ENCODE assay signal across 20 mouse cellular contexts in the genomic region with DNA sequence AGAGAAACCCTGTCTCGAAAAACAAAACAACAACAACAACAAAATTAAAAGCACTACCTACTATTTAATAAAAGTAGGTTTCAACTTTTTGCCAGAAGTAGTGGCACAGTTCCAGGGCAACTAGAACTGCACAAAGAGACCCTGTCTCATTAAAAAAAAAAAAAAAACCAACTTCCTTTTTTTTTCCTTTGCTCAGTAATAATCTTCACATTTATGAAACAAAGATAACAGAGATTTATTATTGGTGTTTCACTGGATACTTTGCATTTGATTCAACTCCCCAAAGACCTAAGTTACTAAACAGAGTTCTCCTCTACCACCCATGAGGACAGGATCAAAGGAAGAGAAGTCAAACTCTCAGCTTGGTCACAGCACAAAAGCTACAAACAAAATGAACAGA. TPM values are rescaled to one million over a fixed set of nuclear protein-coding genes. Genes with fewer than 3 reads are reported as not detected.
DNase-seq lines count a peak whose midpoint lies in the region; ATAC-seq and TF ChIP-seq lines count a peak whose summit lies in the region.
"Had no signal": no experiment of that assay in that cellular context is flagged by ENCODE, and none has a peak within 500 bp of the region (broad histone marks: within the 10 kb centered on the region; RNA-seq: fewer than 3 reads in every experiment).

No protein-coding gene starts in this region.

- no peak for TF ChIP-seq RAD21 in CH12.LX (IDR thresholded peaks at IDR 0.05; ENCODE audit: low read depth, low read length)
- TF ChIP-seq RAD21 in MEL (IDR thresholded peaks at IDR 0.05; ENCODE audit: low read depth, low read length), result no peak

- H3K27me3 ChIP-seq in CH12.LX (replicated peaks), result no peaks in the 10 kb centered on the region
- H3K27me3 ChIP-seq in MEL (ENCODE audit: control insufficient read depth in 1 of 2, insufficient read depth in 2 of 2, low read length in 2 of 2), result no peaks in the 10 kb centered on the region
- H3K27me3 ChIP-seq in hindbrain, embryonic 12.5 days, result no peaks in the 10 kb centered on the region
- no peaks in the 10 kb centered on the region for H3K27me3 ChIP-seq in intestine, embryonic 16.5 days (replicated peaks; ENCODE audit: control insufficient read depth, insufficient read depth, low read length)
- H3K27me3 ChIP-seq: Patski had no signal

- peak; percentile 10 to 25 for DNase-seq in cerebellum, postnatal 10 days
- no peak for DNase-seq in CH12.LX (ENCODE audit: extremely low read depth)
- peak; percentile 48 for DNase-seq in MEL (ENCODE audit: low read depth, low spot score)
- DNase-seq: adrenal gland, adult 2 months; adrenal gland, adult 8-10 months; adrenal gland, postnatal 10 days; adrenal gland, postnatal 14 days; adrenal gland, postnatal 25 days; adrenal gland, postnatal 36 days; B cell, adult 2 months; cerebellum, adult 11 months; cerebellum, adult 2 months; cerebellum, adult 8-10 months had no signal

- peaks cover 4 to 18% of the 10 kb centered on the region in 2 experiments for H3K36me3 ChIP-seq in CH12.LX (replicated peaks in 1 of 2; ENCODE audit: control insufficient read depth in 1 of 2, insufficient read depth in 1 of 2, low read length in 1 of 2)
- peaks cover 0 to 21% of the 10 kb centered on the region in 2 experiments; a peak in 2 of 4 replicates for H3K36me3 ChIP-seq in MEL (ENCODE audit: control insufficient read depth in 1 of 2, insufficient read depth in 2 of 2, low read length in 2 of 2)
- no peaks in the 10 kb centered on the region for H3K36me3 ChIP-seq in hindbrain, embryonic 12.5 days
- no peaks in the 10 kb centered on the region for H3K36me3 ChIP-seq in intestine, embryonic 16.5 days (ENCODE audit: control insufficient read depth, insufficient read depth, low read length)

- in situ Hi-C loops in CH12.LX (cut with MboI; ENCODE audit: low pct_ligation_motif_present, low pct_unique_long_range_greater_than_20kb, low sequenced_read_pairs), result no loop called here

- dilution Hi-C loops in CH12.LX (cut with MboI; ENCODE audit: extremely low pct_ligation_motif_present, extremely low pct_unique_long_range_greater_than_20kb, low sequenced_read_pairs), result no loop called here

- ATAC-seq in cerebellum, adult (ENCODE audit: insufficient number of reproducible peaks, low FRiP score, low TSS enrichment), result no peak
- ATAC-seq in hindbrain, embryonic 12.5 days (ENCODE audit: low FRiP score), result no peak
- ATAC-seq in intestine, embryonic 16.5 days, result no peak
- ATAC-seq: activated CD4-positive, CD25-positive, alpha-beta regulatory T cell, adult 4 months; CD4-positive, CD25-positive, alpha-beta regulatory T cell, adult 4 months; Patski had no signal

- H3K79me2 ChIP-seq in CH12.LX (replicated peaks; ENCODE audit: control insufficient read depth, extremely low read depth, insufficient read depth, poor library complexity, severe bottlenecking) (peaks cover 52% of the 10 kb centered on the region), MEL (ENCODE audit: control insufficient read depth, insufficient read depth, low read length, poor library complexity) (peaks cover 26% of the 10 kb centered on the region)

- H3K9ac ChIP-seq in CH12.LX (ENCODE audit: insufficient read depth, low read depth) (no peak overlapping the region), MEL (ENCODE audit: control insufficient read depth, low read depth, low read length, poor library complexity, severe bottlenecking) (no peak overlapping the region)
- no peak overlapping the region for H3K9ac ChIP-seq in hindbrain, embryonic 12.5 days
- no peak overlapping the region for H3K9ac ChIP-seq in intestine, embryonic 16.5 days (ENCODE audit: low read depth, low read length)

- TF ChIP-seq POLR2A in CH12.LX (IDR thresholded peaks at IDR 0.05; ENCODE audit: low read depth, low read length), result no peak
- no peak for TF ChIP-seq POLR2A in MEL (IDR thresholded peaks at IDR 0.05; ENCODE audit: control insufficient read depth in 1 of 2, insufficient read depth in 1 of 2, low read depth in 1 of 2, low read length in 2 of 2, poor library complexity in 1 of 2)

- WGBS in hindbrain, embryonic 12.5 days, result 71% methylated on average over 1 of the region's 1 CpGs
- 90% methylated on average over 1 of the region's 1 CpGs for WGBS in intestine, embryonic 16.5 days

- H3K4me2 ChIP-seq in CH12.LX (ENCODE audit: insufficient read depth, low read depth, poor library complexity, severe bottlenecking), result no peak overlapping the region
- H3K4me2 ChIP-seq in hindbrain, embryonic 12.5 days (replicated peaks), result no peak overlapping the region
- H3K4me2 ChIP-seq in intestine, embryonic 16.5 days (ENCODE audit: low read depth, low read length), result no peak overlapping the region

- H3K4me3 ChIP-seq in CH12.LX (replicated peaks in 1 of 3; ENCODE audit: low read depth in 2 of 3, low read length in 2 of 3, poor library complexity in 1 of 3), result no peak overlapping the region
- no peak overlapping the region for H3K4me3 ChIP-seq in MEL (ENCODE audit: control insufficient read depth in 1 of 2, insufficient read depth in 1 of 2, low read depth in 2 of 2, low read length in 2 of 2)
- H3K4me3 ChIP-seq in hindbrain, embryonic 12.5 days, result no peak overlapping the region
- no peak overlapping the region for H3K4me3 ChIP-seq in intestine, embryonic 16.5 days (ENCODE audit: low read length)

- H3K27ac ChIP-seq in CH12.LX (ENCODE audit: insufficient read depth, low read depth) (no peak overlapping the region), MEL (ENCODE audit: control insufficient read depth, low read depth, low read length) (no peak overlapping the region)
- no peak overlapping the region for H3K27ac ChIP-seq in hindbrain, embryonic 12.5 days
- no peak overlapping the region for H3K27ac ChIP-seq in intestine, embryonic 16.5 days (ENCODE audit: low read length)

- peaks cover 9 to 55% of the 10 kb centered on the region in 2 experiments for H3K4me1 ChIP-seq in CH12.LX (ENCODE audit: control insufficient read depth in 1 of 2, insufficient read depth in 2 of 2)
- H3K4me1 ChIP-seq in MEL (ENCODE audit: control insufficient read depth in 1 of 2, insufficient read depth in 2 of 2, low read length in 2 of 2), result peaks cover 0 to 10% of the 10 kb centered on the region in 2 experiments; a peak in 3 of 4 replicates
- H3K4me1 ChIP-seq in hindbrain, embryonic 12.5 days, result peaks cover 39% of the 10 kb centered on the region
- H3K4me1 ChIP-seq in intestine, embryonic 16.5 days (ENCODE audit: control insufficient read depth, insufficient read depth, low read length), result peaks cover 15% of the 10 kb centered on the region

- H3K9me3 ChIP-seq in CH12.LX (replicated peaks; ENCODE audit: low read length) (no peaks in the 10 kb centered on the region), MEL (replicated peaks; ENCODE audit: insufficient read depth, low read length) (no peaks in the 10 kb centered on the region)
- H3K9me3 ChIP-seq in hindbrain, embryonic 12.5 days (replicated peaks), result no peaks in the 10 kb centered on the region
- no peaks in the 10 kb centered on the region for H3K9me3 ChIP-seq in intestine, embryonic 16.5 days (ENCODE audit: control insufficient read depth, low read length)
- H3K9me3 ChIP-seq: G1E had no signal

- TF ChIP-seq EP300 in CH12.LX (IDR thresholded peaks at IDR 0.05; ENCODE audit: low read length), result no peak
- TF ChIP-seq EP300 in MEL (IDR thresholded peaks at IDR 0.05; ENCODE audit: low read depth in 1 of 2, low read length in 2 of 2), result peak; percentile 32 to 48; a peak in 2 of 4 replicates

- TF ChIP-seq CTCF in CH12.LX (conservative IDR thresholded peaks at IDR 0.05 in 1 of 2, IDR thresholded peaks at IDR 0.05 in 1 of 2; ENCODE audit: low read depth in 2 of 2, low read length in 2 of 2) (no peak), MEL (IDR thresholded peaks at IDR 0.05 in 2 of 3, conservative IDR thresholded peaks at IDR 0.05 in 1 of 3; ENCODE audit: control insufficient read depth in 1 of 3, insufficient read depth in 1 of 3, low read depth in 2 of 3, low read length in 3 of 3, poor library complexity in 1 of 3, severe bottlenecking in 1 of 3) (no peak)

TF ChIP-seq in CH12.LX, 34 proteins besides CTCF, POLR2A, EP300 and RAD21:
- TF ChIP-seq ZNF384 (IDR thresholded peaks at IDR 0.05; ENCODE audit: low read depth, low read length) (peak; percentile 56), NELFE (IDR thresholded peaks at IDR 0.05; ENCODE audit: low read depth, low read length) (no peak), CHD1 (IDR thresholded peaks at IDR 0.05; ENCODE audit: low read depth, low read length) (no peak)

TF ChIP-seq in MEL, 35 proteins besides CTCF, POLR2A, EP300 and RAD21 (continues in another document):
- peak; percentile 98 for TF ChIP-seq RCOR1 (IDR thresholded peaks at IDR 0.05; ENCODE audit: low read depth, low read length)
- no peak for TF ChIP-seq TAL1 (IDR thresholded peaks at IDR 0.05; ENCODE audit: low read length)
- TF ChIP-seq MEF2A (IDR thresholded peaks at IDR 0.05; ENCODE audit: extremely low read depth, insufficient replicate concordance, low read depth, low read length, poor library complexity, severe bottlenecking), result no peak
- TF ChIP-seq SIN3A (IDR thresholded peaks at IDR 0.05; ENCODE audit: low read length), result no peak
- TF ChIP-seq ZKSCAN1 (IDR thresholded peaks at IDR 0.05; ENCODE audit: low read depth, low read length), result no peak
- TF ChIP-seq NELFE (IDR thresholded peaks at IDR 0.05; ENCODE audit: low read depth, low read length), result no peak
- no peak for TF ChIP-seq MAZ (IDR thresholded peaks at IDR 0.05; ENCODE audit: low read depth, low read length)
- TF ChIP-seq GABPA (IDR thresholded peaks at IDR 0.05; ENCODE audit: low read depth, low read length), result no peak
- TF ChIP-seq MYC (IDR thresholded peaks at IDR 0.05; ENCODE audit: low read depth, low read length), result no peak

RNA-seq across cellular contexts. Expression of a gene that starts 2.1 kb away (rescaled TPM):
- total RNA-seq in CH12.LX (2012; rRNA removed) (65.0 and 84.8 TPM in 2 replicates), CH12.LX (2014; rRNA removed) (62.1 and 68.6 TPM in 2 replicates), MEL (2012; rRNA removed) (25.2 and 25.8 TPM in 2 replicates)
- polyA plus RNA-seq in CH12.LX (2012; ENCODE audit: insufficient read length, low read depth) (104 and 110 TPM in 2 replicates), MEL (2012; ENCODE audit: insufficient read depth in 1 of 2, insufficient read length in 2 of 2, low read depth in 1 of 2, low replicate concordance in 2 of 2, missing spikeins in 1 of 2) (10 to 100 TPM in 1 of 2 experiments, not detected in 1; 42.5 TPM)
- 96.3 and 102 TPM in 2 replicates for polyA plus RNA-seq in hindbrain, embryonic 12.5 days (2016; fragmentation: Nextera tagmentation; extraction: Ambion mirVana)
- 59.2 and 65.8 TPM in 2 replicates for polyA plus RNA-seq in intestine, embryonic 16.5 days (2015; fragmentation: Nextera tagmentation; extraction: Ambion mirVana)

RNA-seq across cellular contexts. Expression of a gene that starts 2.2 kb away (rescaled TPM):
- total RNA-seq in CH12.LX (2012; rRNA removed) (22.0 and 26.7 TPM in 2 replicates), CH12.LX (2014; rRNA removed) (19.7 and 19.9 TPM in 2 replicates), MEL (2012; rRNA removed) (8.7 and 9.3 TPM in 2 replicates)
- polyA plus RNA-seq in CH12.LX (2012; ENCODE audit: insufficient read length, low read depth) (24.5 and 28.1 TPM in 2 replicates), MEL (2012; ENCODE audit: insufficient read depth in 1 of 2, insufficient read length in 2 of 2, low read depth in 1 of 2, low replicate concordance in 2 of 2, missing spikeins in 1 of 2) (10 to 100 TPM in 1 of 2 experiments, not detected in 1; 16.2 TPM)
- polyA plus RNA-seq in hindbrain, embryonic 12.5 days (2016; fragmentation: Nextera tagmentation; extraction: Ambion mirVana), result 16.2 and 17.5 TPM in 2 replicates
- polyA plus RNA-seq in intestine, embryonic 16.5 days (2015; fragmentation: Nextera tagmentation; extraction: Ambion mirVana), result 11.1 and 11.9 TPM in 2 replicates
